22 mouse cellular contexts compared by ENCODE assay signal in the genomic region with DNA sequence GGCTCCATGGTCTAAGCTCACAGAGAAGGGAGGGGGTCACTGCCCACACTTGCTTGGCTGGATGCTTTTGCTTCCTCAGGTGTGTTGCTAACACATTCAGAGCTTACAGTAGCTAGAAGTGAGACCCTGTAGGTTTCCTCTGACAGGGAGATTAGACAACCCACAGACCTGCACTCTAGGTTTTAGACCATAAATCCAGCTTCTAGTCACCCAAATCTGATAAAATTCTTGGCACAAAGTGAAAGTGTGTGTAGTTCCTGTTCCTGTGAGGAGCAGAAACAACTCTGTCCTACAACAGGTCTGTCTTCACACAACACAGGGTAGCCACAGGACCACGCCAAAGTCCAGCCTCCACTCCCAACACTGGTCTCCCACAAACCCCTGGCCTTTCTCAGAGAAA. TPM values are rescaled to one million over a fixed set of nuclear protein-coding genes. Genes with fewer than 3 reads are reported as not detected.
DNase-seq lines count a peak whose midpoint lies in the region; TF ChIP-seq lines count a peak whose summit lies in the region.
"Had no signal": no experiment of that assay in that cellular context is flagged by ENCODE, and none has a peak within 500 bp of the region (broad histone marks: within the 10 kb centered on the region; RNA-seq: fewer than 3 reads in every experiment).

No protein-coding gene starts in this region.

- no peaks in the 10 kb centered on the region for H3K9me3 ChIP-seq in heart, embryonic 10.5 days
- H3K9me3 ChIP-seq in megakaryocyte, embryonic 14.5 days, result no peaks in the 10 kb centered on the region
- H3K9me3 ChIP-seq: embryonic facial prominence, embryonic 15.5 days; forebrain, embryonic 12.5 days; heart, embryonic 13.5 days; midbrain, embryonic 12.5 days; neural tube, embryonic 13.5 days had no signal

- intact Hi-C loops in heart, postnatal 25 days (cut with DNase I), result no loop called here
- intact Hi-C loops in left cerebral cortex, postnatal 10 days (cut with DNase I), result no loop called here

- no peak overlapping the region for H3K4me3 ChIP-seq in heart, embryonic 10.5 days
- peak overlapping the region; percentile 10 for H3K4me3 ChIP-seq in testis, adult 2 months (ENCODE audit: control insufficient read depth, low read depth, low read length)
- peak overlapping the region; percentile 50 for H3K4me3 ChIP-seq in megakaryocyte, embryonic 14.5 days (replicated peaks)
- H3K4me3 ChIP-seq: embryonic facial prominence, embryonic 15.5 days; forebrain, embryonic 12.5 days; heart, embryonic 13.5 days; midbrain, embryonic 12.5 days; neural tube, embryonic 13.5 days had no signal

- WGBS in heart, embryonic 10.5 days, result 77% methylated on average over 1 of the region's 1 CpGs

- peaks cover 90% of the 10 kb centered on the region for H3K4me1 ChIP-seq in heart, embryonic 10.5 days
- no peaks in the 10 kb centered on the region; the same call in none of the 2 replicates for H3K4me1 ChIP-seq in testis, adult 2 months (ENCODE audit: control insufficient read depth, insufficient read depth, low read length)
- H3K4me1 ChIP-seq in megakaryocyte, embryonic 14.5 days, result peaks cover 98% of the 10 kb centered on the region

- TF ChIP-seq CTCF in testis, adult 2 months (IDR thresholded peaks at IDR 0.05; ENCODE audit: control insufficient read depth, insufficient read depth, insufficient replicate concordance, low read depth, low read length), result no peak

- no peaks in the 10 kb centered on the region for H3K27me3 ChIP-seq in heart, embryonic 10.5 days (ENCODE audit: insufficient read depth, poor library complexity, severe bottlenecking)
- no peaks in the 10 kb centered on the region for H3K27me3 ChIP-seq in testis, adult 2 months (ENCODE audit: control insufficient read depth, insufficient read depth, low read length)
- H3K27me3 ChIP-seq in megakaryocyte, embryonic 14.5 days (replicated peaks), result no peaks in the 10 kb centered on the region
- H3K27me3 ChIP-seq: embryonic facial prominence, embryonic 15.5 days; forebrain, embryonic 12.5 days; heart, embryonic 13.5 days; midbrain, embryonic 12.5 days; neural tube, embryonic 13.5 days had no signal

- no peak for DNase-seq in heart, embryonic 10.5 days (ENCODE audit: low spot score)
- DNase-seq in heart, postnatal 25 days (ENCODE audit: low spot score), result no peak
- DNase-seq in testis, postnatal 14 days (ENCODE audit: low spot score), result no peak
- no peak for DNase-seq in ovary, postnatal 10 days (ENCODE audit: low spot score)
- no peak for DNase-seq in left cerebral cortex, postnatal 10 days (ENCODE audit: extremely low spot score in 1 of 2, low spot score in 2 of 2)
- DNase-seq in ovary, postnatal 36 days (ENCODE audit: low spot score), result no peak
- DNase-seq: adrenal gland, adult 2 months; cerebellum, postnatal 10 days; embryo, embryonic 11 days; gastrocnemius, postnatal 36 days; kidney, adult 18-20 months; kidney, postnatal 36 days; layer of hippocampus, adult 9-11 months; lung, adult 18-20 months; thymus, postnatal 36 days had no signal

- peak overlapping the region; percentile 68; the same call in 1 of the 2 replicates for H3K27ac ChIP-seq in heart, embryonic 10.5 days
- no peak overlapping the region for H3K27ac ChIP-seq in testis, adult 2 months (ENCODE audit: control insufficient read depth, insufficient read depth, low read depth, low read length)
- H3K27ac ChIP-seq: forebrain, embryonic 12.5 days; midbrain, embryonic 12.5 days; neural tube, embryonic 13.5 days had no signal

- H3K36me3 ChIP-seq in heart, embryonic 10.5 days, result peaks cover 7% of the 10 kb centered on the region; the same call in 1 of the 2 replicates
- H3K36me3 ChIP-seq in testis, adult 2 months (ENCODE audit: control insufficient read depth, insufficient read depth, low read length), result no peaks in the 10 kb centered on the region
- H3K36me3 ChIP-seq in megakaryocyte, embryonic 14.5 days (replicated peaks; ENCODE audit: low read length), result peaks cover 60% of the 10 kb centered on the region
- H3K36me3 ChIP-seq: embryonic facial prominence, embryonic 15.5 days; heart, embryonic 13.5 days; neural tube, embryonic 13.5 days had no signal

- TF ChIP-seq POLR2A in testis, adult 2 months (IDR thresholded peaks at IDR 0.05; ENCODE audit: control insufficient read depth, low read depth, low read length), result no peak

RNA-seq across cellular contexts. Expression of a gene that starts 21.5 kb away (rescaled TPM):
- 37.9 and 39.8 TPM in 2 replicates for polyA plus RNA-seq in heart, embryonic 10.5 days (2016; fragmentation: Nextera tagmentation; extraction: Ambion mirVana)
- total RNA-seq in heart, postnatal 25 days (2021), result 10 to 100 TPM; 67.1 to 78.4 TPM
- 5.8 and 8.5 TPM in 2 replicates for polyA plus RNA-seq in testis, adult 2 months (2012; rRNA removed)
- polyA plus RNA-seq in megakaryocyte, embryonic 14.5 days (2012; ENCODE audit: insufficient read depth, low replicate concordance), result 37.4 and 52.9 TPM in 2 replicates
- total RNA-seq in left cerebral cortex, postnatal 10 days (2021), result 10 to 100 TPM; 46.1 to 49.5 TPM
